Mouse (Mus musculus) thymus, adult 2 months (tissue): ENCODE results near the gene Bmp10.

Experiments
- CTCF ChIP-seq: fragments of 200-500 bp; IDR thresholded peaks from 2 replicates; pipeline ENCODE4 v1.5.1; 2012; ENCODE audit warnings: mild to moderate bottlenecking, control low read depth, low read length, moderate library complexity, borderline replicate concordance; ENCODE audit not compliant: control insufficient read depth, poor library complexity, insufficient read depth; ENCODE audit errors: extremely low read depth
- POLR2A ChIP-seq: fragments of 200-500 bp; IDR thresholded peaks from 2 replicates; pipeline ENCODE4 v1.6.1; 2012; ENCODE audit warnings: mild to moderate bottlenecking, low read length, control low read depth, moderate library complexity; ENCODE audit not compliant: control insufficient read depth, poor library complexity, insufficient read depth; ENCODE audit errors: extremely low read depth

- no peak for TF ChIP-seq POLR2A
- no peak for TF ChIP-seq CTCF
These were observed 28.8 kb upstream of the Bmp10 start for GRCm38 (mm10) chr6:87399886-87400566.
